Mouse (Mus musculus) layer of hippocampus, adult 9-11 months (tissue): Measurements from ENCODE around the gene Plekhb2.

ENCODE experiments used
- DNase-seq: peaks from one replicate; pipeline ENCODE4 v3.0.0; 2022

Gene Plekhb2

GRCm38 (mm10) chr1:34837951-34838689 is 11.7 kb upstream of the Plekhb2 start:
- DNase-seq = no peak

GRCm38 (mm10) chr1:34839241-34839640 is 10.5 kb upstream of the Plekhb2 start:
- no peak for DNase-seq

DNA sequence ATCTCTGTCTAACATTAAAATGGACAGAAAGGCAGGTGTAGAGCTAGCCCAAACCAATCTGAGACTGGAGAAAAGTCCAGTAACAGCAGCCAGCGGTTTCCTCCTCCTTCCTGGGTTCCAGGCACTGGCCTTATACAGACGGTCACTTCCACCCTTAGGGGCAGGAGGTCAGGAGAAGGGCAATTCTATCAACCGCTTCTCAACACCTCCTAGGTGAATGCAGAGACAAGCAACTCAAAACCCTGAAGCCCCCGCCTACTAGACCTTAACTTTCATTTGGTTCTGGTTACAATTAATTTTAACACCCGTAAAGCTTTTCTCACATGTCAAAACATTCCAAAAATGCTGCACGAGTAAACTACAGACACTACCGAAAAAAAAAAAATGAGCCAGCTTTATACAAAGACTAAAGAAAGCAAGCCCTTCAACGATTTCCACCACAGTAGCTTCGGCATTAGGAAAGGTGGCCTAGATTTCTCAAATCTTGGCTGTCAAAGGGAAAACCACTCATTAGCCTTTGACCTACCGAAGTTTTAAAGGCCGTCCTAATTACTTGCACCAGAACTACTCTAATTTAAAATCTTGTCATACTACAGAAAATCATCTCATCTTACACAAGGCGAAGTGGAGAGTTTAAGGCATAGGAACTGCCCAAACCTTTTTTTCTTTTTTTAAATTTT is 7.9 kb upstream of the Plekhb2 start:
- DNase-seq = no peak

- DNase-seq = no peak
Measured at GRCm38 (mm10) chr1:34842389-34842861, 7.4 kb upstream of the Plekhb2 start.

- peak; percentile 90 for DNase-seq
Measured at GRCm38 (mm10) chr1:34842887-34843618, 6.7 kb upstream of the Plekhb2 start, which contains the start of gene Fam168b. Gene Fam168b, minus strand, starts transcription at chr1:34843065.

GRCm38 (mm10) chr1:34847070-34847469 is 2.7 kb upstream of the Plekhb2 start:
- no peak for DNase-seq

DNA sequence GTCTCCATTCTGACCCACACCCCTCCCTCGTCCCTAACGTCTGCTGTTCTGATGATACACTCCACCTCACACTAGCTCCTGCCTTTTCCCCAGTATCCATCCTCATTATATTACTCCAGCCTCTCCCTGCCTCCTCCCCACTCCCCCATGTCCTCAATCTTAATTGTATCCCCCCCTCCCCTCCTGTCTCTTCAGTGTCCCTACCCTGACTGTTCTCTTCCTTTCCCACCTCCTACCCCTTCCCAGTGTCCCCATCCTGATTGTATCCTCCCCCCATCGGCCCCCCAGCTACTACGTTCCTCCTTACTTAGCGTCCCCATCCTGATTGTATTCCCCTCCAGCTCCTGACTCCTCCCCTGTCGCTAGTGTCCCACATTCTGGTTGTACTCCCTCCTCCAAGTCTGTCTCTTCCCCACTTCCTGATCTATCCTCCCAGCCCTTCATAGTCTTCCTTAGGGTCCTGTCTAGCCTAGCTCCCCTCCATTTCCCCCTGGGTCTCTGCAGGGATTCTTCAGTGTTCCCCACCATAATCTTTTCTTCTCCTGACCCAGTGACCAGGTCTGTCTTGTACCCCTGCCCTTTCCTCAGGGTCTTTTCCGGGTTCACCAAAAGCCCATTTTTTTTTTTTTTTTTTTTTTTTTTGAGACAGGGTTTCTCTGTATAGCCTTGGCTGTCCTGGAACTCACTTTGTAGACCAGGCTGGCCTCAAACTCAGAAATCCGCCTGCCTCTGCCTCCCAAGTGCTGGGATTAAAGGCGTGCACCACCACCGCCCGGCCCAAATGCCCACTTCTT is 764 bp downstream of the Plekhb2 start:
- DNase-seq = no peak

DNA sequence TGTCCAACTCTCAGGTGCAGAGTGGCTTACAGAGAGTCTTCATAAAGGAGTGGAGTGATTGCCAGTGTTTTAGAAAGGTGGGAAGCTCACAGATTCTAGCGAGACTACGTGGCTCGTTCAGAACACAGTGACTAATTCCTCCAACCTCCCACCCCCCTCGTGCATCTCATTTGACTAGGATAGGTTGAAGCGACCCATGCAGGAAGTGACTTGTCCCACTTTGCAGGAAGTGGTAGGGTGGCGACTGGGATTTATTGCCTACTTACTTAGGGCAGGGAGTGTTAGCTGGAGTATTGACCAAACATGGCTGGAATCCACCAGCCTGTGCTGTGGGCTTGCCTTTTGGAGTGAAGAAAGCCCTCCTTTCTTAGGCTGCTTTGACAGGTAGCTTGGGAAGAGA is 1.8 kb downstream of the Plekhb2 start:
- DNase-seq = no peak

GRCm38 (mm10) chr1:34852116-34852878 is 2.5 kb downstream of the Plekhb2 start:
- no peak for DNase-seq

GRCm38 (mm10) chr1:34853786-34854185 is 4.0 kb downstream of the Plekhb2 start:
- DNase-seq = no peak

DNA sequence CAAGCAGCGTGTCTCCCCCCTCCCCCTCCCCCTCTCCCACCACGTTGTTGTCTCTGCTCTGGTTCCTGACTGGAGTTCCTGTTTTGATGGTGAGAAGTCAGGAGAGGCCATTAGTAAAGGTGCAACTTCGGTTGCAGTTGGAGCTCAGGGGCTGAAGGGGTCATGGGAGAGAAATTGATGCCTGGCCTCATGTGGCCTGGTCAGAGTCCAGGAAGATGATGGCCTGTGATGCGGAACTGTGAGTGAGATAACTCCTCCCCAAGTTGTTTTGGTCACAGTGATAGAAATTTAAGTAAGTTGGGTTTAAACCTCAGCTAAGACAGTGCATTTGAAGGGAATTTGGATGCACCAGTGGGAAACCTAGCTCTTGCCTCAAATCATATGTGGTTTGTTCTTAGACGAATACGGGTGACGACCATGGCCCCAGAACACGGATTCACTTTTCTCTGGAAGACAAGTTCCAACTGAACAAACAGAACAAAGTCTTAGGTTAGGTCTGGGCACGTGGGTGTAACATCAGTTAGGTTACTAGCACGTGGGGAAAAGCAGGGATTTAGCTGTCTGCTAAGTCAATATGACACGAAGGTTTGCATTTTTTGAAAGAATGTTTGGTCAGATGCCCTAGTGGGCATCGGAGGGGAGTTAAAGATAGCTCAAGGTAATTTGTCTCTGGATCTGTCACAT is 5.4 kb downstream of the Plekhb2 start:
- DNase-seq = no peak

DNA sequence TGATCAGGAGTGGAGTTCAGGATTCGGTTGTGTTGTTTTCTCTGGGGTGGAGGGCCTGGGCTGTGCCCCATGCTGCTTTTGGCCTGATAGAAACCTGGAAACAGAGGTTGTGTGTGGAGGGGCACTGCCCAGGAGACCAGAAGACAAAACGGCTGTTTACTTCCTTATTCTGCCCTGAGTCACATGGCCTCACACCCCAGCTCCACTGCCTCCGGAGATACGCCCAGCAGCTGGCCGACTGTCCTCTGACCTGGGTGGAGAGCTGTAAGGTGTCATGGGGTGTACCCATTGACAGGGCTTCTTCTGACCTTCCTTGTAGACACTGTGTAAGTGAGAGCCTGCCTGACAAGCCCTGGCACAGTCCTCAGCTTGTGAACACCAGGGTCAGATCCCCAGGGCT is 8.9 kb downstream of the Plekhb2 start:
- DNase-seq = no peak

- no peak for DNase-seq
Measured at GRCm38 (mm10) chr1:34859761-34860160, 10.0 kb downstream of the Plekhb2 start.

DNA sequence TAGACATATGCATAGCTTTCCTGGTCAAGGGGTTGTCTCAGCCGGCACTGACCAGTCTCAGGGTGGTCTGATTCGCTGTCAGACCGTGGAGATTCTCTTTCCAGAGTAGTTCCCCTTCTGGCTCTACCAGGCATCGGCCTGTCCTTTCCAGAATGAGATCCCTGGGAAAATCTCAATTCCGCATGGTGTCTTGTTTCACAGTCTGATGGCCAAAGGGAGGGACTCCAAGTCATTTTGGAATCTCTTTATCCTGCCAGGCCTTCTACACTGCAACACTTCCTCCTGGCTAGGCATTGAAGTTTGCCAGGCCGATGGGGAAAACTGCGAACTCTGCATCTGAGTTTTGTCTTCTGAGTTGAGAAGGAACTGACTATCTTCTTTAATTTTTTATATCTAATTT is 10.4 kb downstream of the Plekhb2 start:
- no peak for DNase-seq

GRCm38 (mm10) chr1:34862877-34863276 is 13.1 kb downstream of the Plekhb2 start:
- no peak for DNase-seq

- peak; percentile 60 for DNase-seq
Measured at GRCm38 (mm10) chr1:34863323-34863722, 13.5 kb downstream of the Plekhb2 start.

DNA sequence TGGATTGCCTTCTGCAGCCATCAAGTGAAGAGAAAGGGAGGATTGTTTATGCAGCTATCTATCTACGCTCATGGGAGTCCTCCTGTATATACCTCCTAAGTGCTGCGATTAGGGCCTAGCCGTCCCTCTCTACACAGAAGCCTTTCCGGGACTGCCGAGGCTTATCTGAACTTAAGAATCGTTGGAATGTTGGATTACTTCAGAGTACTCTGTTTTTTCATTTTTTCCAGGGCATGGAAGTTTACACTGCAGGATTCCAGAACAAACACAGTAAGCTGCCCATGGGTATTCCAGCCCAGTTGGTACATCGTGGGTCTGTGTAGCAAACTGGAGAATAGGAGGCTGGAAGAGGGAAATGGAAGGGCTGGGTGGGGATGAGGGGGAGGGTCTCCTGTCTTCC is 14.5 kb downstream of the Plekhb2 start:
- no peak for DNase-seq

GRCm38 (mm10) chr1:34865866-34866265 is 16.1 kb downstream of the Plekhb2 start:
- DNase-seq = no peak

DNA sequence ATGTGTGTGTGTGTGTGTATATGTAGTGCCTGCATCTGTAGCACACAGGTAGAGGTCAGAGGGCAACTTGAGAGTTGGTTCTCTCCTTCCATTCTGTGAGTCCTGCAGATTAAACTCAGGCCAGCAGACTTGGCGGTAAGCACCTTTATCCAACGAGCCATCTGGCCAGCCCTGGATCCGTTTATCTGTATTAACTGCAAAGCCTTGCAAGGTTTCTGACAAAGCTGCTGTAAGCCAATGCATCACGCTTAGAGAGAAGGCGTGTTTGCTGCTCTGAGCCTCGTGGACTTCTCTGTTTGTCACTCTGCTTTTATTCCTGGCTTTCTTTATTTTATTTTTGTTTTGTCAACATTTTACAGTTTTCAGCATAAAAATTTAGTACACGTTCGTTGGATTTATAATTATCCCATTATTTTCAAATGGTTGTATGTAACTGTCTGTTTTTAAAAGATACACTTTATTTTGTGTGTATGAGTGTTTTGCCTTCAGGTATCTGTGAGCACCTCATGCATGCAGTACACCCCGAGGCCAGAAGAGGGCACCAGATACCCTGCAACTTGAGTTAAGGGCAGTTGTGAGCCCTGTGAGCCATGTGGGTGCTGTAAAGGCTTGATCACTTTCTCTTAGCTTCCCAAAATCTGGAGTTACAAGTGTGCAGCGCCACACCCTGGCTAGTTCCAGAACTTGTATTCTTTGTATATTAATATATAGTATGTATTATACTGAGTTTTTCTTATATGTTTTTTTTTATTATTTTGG is 17.2 kb downstream of the Plekhb2 start:
- DNase-seq = peak; percentile 88

DNA sequence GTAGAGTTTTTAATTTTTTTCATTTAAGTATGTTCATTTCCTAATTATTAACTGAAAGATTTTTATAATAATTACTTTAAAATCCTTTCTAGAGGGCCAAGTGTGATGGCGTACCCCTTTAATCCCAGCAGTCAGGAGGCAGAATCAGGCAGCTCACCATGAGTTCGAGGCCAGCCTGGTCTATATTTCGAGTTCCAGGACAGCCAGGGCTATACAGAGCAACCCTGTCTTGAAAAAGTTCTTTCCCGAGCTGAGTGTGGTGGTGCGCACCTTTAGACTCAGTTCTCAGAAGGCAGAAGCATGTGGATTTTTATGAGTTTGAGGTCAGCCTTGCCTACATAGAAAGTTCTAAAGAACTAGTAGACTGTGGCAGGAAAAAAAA is 17.8 kb downstream of the Plekhb2 start:
- DNase-seq = no peak

DNA sequence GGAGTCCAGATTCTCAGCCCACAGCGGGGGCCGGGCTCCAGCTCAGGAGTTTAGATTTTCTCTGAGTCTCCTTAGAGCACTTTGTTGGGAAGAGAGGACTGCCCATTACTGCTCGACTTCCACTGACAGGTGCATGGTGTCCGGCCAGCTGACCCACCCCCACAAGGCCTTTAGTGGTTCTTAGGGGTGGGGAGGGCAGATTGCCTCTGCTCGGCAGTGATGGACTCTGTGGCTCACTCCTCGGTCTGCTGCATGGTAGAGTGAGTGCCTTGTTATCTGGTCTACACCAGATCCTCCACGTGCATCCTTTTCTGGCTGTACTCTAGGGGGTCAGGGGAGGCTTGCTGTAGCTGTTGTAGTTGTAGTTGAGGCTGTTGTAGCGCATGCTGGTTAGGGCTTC is 18.6 kb downstream of the Plekhb2 start:
- no peak for DNase-seq
